Mouse (Mus musculus) liver, adult 2 months (tissue): Measurements from ENCODE around the gene Schip1. TPM values are rescaled to one million over a fixed set of nuclear protein-coding genes. Genes with fewer than 3 reads are reported as not detected.

Source experiments
- DNase-seq: peaks from one replicate; pipeline ENCODE4 v3.0.0-alpha.2; 2011; ENCODE audit warnings: low read depth, low spot score; ENCODE audit errors: extremely low read depth
- H3K27ac ChIP-seq: fragments of 200-500 bp; replicated peaks from 2 replicates; pipeline ENCODE4 v1.5.1; 2012; ENCODE audit warnings: low read depth, mild to moderate bottlenecking, control low read depth, inconsistent platforms, low read length; ENCODE audit not compliant: insufficient read depth
- H3K27me3 ChIP-seq: fragments of 200-500 bp; 2 replicates; pipeline ENCODE4 v1.6.1; 2012; ENCODE audit warnings: mild to moderate bottlenecking, moderate library complexity, low read length, inconsistent platforms; ENCODE audit not compliant: control insufficient read depth, insufficient read depth
- H3K36me3 ChIP-seq: fragments of 200-500 bp; 2 replicates; pipeline ENCODE4 v1.6.1; 2012; ENCODE audit warnings: low read length, inconsistent platforms; ENCODE audit not compliant: control insufficient read depth, insufficient read depth
- H3K4me1 ChIP-seq: fragments of 200-500 bp; 2 replicates; pipeline ENCODE4 v1.6.1; 2011; ENCODE audit warnings: low read length; ENCODE audit not compliant: control insufficient read depth, insufficient read depth
- H3K4me3 ChIP-seq: fragments of 200-500 bp; 2 replicates; pipeline ENCODE4 v1.5.1; 2011; ENCODE audit warnings: low read depth, mild to moderate bottlenecking, control low read depth, low read length, moderate library complexity; ENCODE audit not compliant: insufficient read depth
- H3K79me2 ChIP-seq: fragments of 200-500 bp; 2 replicates; pipeline ENCODE4 v1.6.1; 2012; ENCODE audit warnings: inconsistent platforms, mild to moderate bottlenecking, low read length, moderate library complexity; ENCODE audit not compliant: control insufficient read depth, insufficient read depth
- H3K9ac ChIP-seq: fragments of 200-500 bp; 2 replicates; pipeline ENCODE4 v1.6.1; 2012; ENCODE audit warnings: low read depth, mild to moderate bottlenecking, control low read depth, inconsistent platforms, low read length
- CTCF ChIP-seq: fragments of 200-500 bp; IDR thresholded peaks from 2 replicates; pipeline ENCODE4 v1.5.1; 2011; ENCODE audit warnings: low read depth, low read length, control low read depth
- POLR2A ChIP-seq: fragments of 200-500 bp; IDR thresholded peaks from 2 replicates; pipeline ENCODE4 v1.6.1; 2011; ENCODE audit warnings: low read length, control low read depth; ENCODE audit not compliant: insufficient read depth; ENCODE audit errors: extremely low read depth
- WGBS: fragments of 180-500 bp; shearing (Covaris S2); methylation state at CpG from one replicate; pipeline ENCODE4 v1.1.7; 2018; 5-methylcytosine and 5-hydroxymethylcytosine counted together
- polyA plus RNA-seq: library from polyadenylated mRNA; depleted of rRNA; stranded (reverse); fragments of >200 nt; gene quantifications from 2 replicates; pipeline ENCODE4 v1.2.3, GENCODE M21; 2012
- total RNA-seq: library from RNA; depleted of rRNA; stranded (reverse); fragments of >200 nt; gene quantifications from 2 replicates; pipeline ENCODE4 v1.2.3, GENCODE M21; 2014

The Schip1 gene
- total and polyA plus RNA-seq, 2 experiments, result 0.48 to 1.6 TPM

DNA sequence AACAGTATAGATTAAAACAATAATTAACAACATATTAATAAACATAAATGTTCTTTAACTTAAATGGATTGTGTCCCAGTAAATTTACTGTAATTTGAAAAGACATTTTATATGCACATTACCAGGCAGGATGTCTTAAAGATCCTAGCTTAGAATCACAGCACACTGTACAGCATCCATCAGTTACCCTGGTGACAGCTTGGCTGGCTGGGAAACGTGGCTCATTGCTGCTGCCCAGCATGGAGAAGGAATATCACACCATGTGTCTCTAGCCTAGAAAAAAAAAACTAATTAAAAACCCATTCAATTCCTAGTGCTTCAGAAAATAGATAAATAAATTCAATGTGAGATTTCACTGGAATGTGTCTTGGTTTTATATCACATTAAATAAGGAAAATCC lies 136.6 kb downstream of the Schip1 start:
- Histone ChIP-seq H3K27ac (no peak overlapping the region), H3K9ac (no peak overlapping the region), H3K36me3 (no peaks in the 10 kb centered on the region), H3K79me2 (no peaks in the 10 kb centered on the region), H3K4me1 (no peaks in the 10 kb centered on the region), H3K27me3 (no peaks in the 10 kb centered on the region), H3K4me3 (no peak overlapping the region)
- no peak for TF ChIP-seq CTCF
- whole genome bisulfite sequencing, result 48% methylated on average over 1 of the region's 1 CpGs
- no peak for DNase-seq

DNA sequence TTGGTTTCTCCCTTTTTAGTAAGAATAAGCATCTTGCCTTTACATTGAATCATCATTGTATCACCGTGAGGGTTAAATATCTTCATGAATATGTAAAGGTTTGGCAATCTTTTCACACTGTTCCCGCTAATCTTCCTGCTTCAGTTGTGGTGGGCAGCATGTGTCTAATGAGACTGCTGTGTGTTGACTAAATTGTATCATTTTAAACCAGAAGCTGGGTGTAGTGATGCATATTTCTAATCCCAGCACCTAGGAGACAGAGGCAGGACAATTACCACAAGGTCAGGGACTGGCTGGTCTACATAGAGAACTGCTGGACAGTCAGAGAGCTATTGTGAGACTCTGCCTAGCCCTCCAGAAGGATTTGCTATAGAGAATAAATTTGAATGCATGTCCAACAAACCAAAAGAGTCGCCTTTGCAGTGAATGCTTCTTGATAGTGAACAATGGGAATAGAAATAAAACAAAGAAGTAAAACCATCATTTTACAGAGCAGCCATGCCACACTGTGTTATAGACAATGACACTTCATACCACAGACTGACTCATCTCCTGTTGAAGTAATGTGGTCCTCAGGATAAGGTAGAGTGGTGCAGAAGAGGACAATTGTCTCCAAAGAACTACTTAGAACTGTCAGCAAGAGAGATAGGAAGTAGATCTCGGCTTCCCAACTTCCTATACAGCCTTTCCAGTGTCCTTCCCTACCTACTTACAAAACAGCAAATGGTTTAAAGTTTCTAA lies 137.7 kb downstream of the Schip1 start:
- Histone ChIP-seq H3K79me2 (no peaks in the 10 kb centered on the region), H3K9ac (no peak overlapping the region), H3K4me3 (no peak overlapping the region), H3K36me3 (no peaks in the 10 kb centered on the region), H3K27me3 (no peaks in the 10 kb centered on the region), H3K4me1 (no peaks in the 10 kb centered on the region), H3K27ac (no peak overlapping the region)
- no peak for DNase-seq
- no peak for TF ChIP-seq CTCF
- no peak for TF ChIP-seq POLR2A
- WGBS, result 70% methylated on average over 4 of the region's 4 CpGs

DNA sequence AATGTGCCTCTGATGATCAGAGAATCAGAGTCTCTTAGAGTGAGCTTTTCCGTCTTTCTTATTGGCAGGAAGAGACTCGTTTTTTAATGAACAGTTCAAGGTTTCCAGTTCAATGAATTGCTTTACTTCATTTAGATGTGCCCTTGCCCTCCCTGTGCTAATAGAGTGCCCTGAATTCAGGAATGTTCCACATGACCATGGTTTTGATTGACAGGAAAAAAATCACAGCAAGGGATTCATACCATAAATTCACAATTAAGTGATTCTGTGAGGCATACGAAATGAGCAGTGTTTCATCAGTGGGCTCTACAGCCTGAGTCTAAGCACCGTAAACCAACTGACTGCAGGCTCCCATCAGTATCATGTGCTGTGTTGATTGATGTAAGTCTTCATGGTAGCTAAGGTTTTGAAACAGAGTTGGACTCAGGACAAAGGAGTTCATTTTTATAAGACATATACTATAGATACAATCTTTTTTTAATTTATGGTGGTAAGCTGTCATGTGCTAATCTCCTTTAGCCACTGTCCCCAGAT lies 139.4 kb downstream of the Schip1 start:
- 69% methylated on average over 4 of the region's 4 CpGs for WGBS
- Histone ChIP-seq H3K4me1 (no peaks in the 10 kb centered on the region), H3K27ac (no peak overlapping the region), H3K27me3 (no peaks in the 10 kb centered on the region), H3K4me3 (no peak overlapping the region), H3K9ac (no peak overlapping the region), H3K79me2 (no peaks in the 10 kb centered on the region), H3K36me3 (no peaks in the 10 kb centered on the region)
- DNase-seq, result no peak
- TF ChIP-seq CTCF, result no peak

DNA sequence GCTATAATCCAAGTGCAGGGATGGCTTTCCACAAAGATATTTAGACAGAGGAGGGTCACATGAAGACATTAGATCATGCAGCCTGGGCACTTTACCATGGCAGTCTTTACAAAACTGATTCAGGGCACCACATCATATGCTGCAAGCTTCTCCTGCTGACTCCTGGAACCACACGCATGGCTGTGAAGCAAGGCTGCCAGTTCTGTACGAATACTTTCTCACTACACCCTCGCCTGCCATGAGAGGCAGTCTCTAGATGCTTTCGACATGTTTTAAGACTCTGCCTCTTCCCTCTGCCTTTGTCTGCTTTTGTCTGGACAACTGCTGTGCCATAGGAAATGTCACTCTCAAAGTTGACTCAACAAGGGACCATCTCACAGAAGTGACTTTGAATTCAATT lies 145.8 kb downstream of the Schip1 start:
- TF ChIP-seq CTCF (no peak), POLR2A (no peak)
- WGBS, result 87% methylated on average over 4 of the region's 4 CpGs

DNA sequence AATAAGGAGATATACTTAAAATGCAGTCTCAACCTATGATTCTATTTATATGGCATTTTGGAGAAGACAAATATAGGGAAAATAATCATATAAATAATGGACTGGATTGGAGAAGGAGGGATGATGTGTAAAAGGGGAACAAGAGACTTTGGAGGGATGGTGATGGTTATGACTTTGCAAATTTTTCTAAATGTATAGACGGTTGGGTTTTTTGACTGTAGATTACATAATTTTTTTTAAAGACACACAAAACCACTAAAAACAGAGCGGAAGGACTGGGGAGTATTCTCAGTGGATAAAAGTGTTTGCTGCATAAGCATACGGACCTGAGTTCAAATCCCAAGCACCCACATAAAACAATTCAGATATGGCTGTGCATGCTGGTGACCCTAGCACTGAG lies 156.8 kb downstream of the Schip1 start:
- WGBS, result 83% methylated on average over 3 of the region's 3 CpGs
- no peaks in the 10 kb centered on the region for H3K27me3 ChIP-seq
- no peak overlapping the region for H3K27ac ChIP-seq
- H3K4me1 ChIP-seq, result no peaks in the 10 kb centered on the region
- no peak for DNase-seq
- TF ChIP-seq POLR2A, result no peak
- no peak for TF ChIP-seq CTCF
- no peaks in the 10 kb centered on the region for H3K79me2 ChIP-seq
- no peak overlapping the region for H3K9ac ChIP-seq
- H3K36me3 ChIP-seq, result no peaks in the 10 kb centered on the region
- H3K4me3 ChIP-seq, result no peak overlapping the region

More for the DNA sequence above, 145.8 kb downstream of the Schip1 start:
- no peaks in the 10 kb centered on the region for H3K4me1 ChIP-seq
- no peaks in the 10 kb centered on the region for H3K36me3 ChIP-seq
- H3K9ac ChIP-seq, result no peak overlapping the region
- H3K4me3 ChIP-seq, result no peak overlapping the region
- no peak for DNase-seq
- no peak overlapping the region for H3K27ac ChIP-seq
- H3K79me2 ChIP-seq, result no peaks in the 10 kb centered on the region
- no peaks in the 10 kb centered on the region for H3K27me3 ChIP-seq

DNA sequence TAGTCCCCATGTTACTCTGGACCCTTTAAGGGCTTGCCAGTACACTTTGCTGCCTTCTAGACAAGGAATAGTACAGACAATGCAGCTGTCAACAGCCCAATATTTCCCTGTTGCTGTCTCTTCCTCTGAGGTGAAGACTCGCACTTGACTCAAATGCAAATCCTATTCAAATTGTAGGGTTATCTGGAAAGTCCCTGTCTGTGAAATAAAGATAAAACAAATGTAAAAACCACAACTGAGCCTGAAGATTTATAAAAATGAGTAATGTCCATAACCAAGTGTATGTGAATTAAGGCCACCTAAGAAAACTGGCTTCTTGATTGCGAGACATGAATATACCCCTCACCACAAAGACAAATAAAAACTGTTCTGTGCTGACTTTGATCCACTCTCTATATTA lies 175.3 kb downstream of the Schip1 start:
- Histone ChIP-seq H3K4me3 (no peak overlapping the region), H3K4me1 (no peaks in the 10 kb centered on the region), H3K27me3 (peaks cover 3% of the 10 kb centered on the region; the same call in 1 of the 2 replicates), H3K27ac (no peak overlapping the region), H3K79me2 (no peaks in the 10 kb centered on the region), H3K9ac (no peak overlapping the region), H3K36me3 (no peaks in the 10 kb centered on the region)
- no peak for DNase-seq
- 84% methylated on average over 2 of the region's 2 CpGs for WGBS
- TF ChIP-seq CTCF, result no peak
- no peak for TF ChIP-seq POLR2A
